Mouse (Mus musculus) adrenal gland, postnatal 0 days (tissue): ENCODE data around the gene Abhd14a. TPM values are rescaled to one million over a fixed set of nuclear protein-coding genes. Genes with fewer than 3 reads are reported as not detected.

Source experiments
- polyA plus RNA-seq: library from polyadenylated mRNA; unstranded; fragments of >200 nt; fragmentation: Nextera tagmentation; extraction: Ambion mirVana; gene quantifications from 2 replicates; pipeline ENCODE4 v1.2.1, GENCODE M21; 2015

The Abhd14a gene
- polyA plus RNA-seq, result 38.1 and 42.1 TPM in 2 replicates

GRCm38 (mm10) chr9:106447348-106447747, at the start of gene Abhd14a, which contains the start of gene Abhd14b:
Abhd14a (minus strand) TSS chr9:106447678.
Abhd14b (plus strand) TSS chr9:106447459.

GRCm38 (mm10) chr9:106476924-106477484, 29.5 kb upstream of the Abhd14a start, which contains the start of gene Parp3:
Parp3 (minus strand) TSS chr9:106476949.

GRCm38 (mm10) chr9:106475663-106476001, 28.2 kb upstream of the Abhd14a start, which contains the start of gene Rrp9:
Rrp9 (plus strand) TSS chr9:106475963.

GRCm38 (mm10) chr9:106465571-106466200, 18.2 kb upstream of the Abhd14a start, which contains the start of gene Gpr62:
Gpr62 (minus strand) TSS chr9:106465938.

GRCm38 (mm10) chr9:106453271-106454070, 6.0 kb upstream of the Abhd14a start, which contains the start of gene Pcbp4:
Pcbp4 (plus strand) TSS chr9:106453291.

GRCm38 (mm10) chr9:106429221-106430014, 18.1 kb downstream of the Abhd14a start, which contains the start of gene Rpl29:
Rpl29 (plus strand) TSS chr9:106429454.

Other genes with a start within 250 kb of the Abhd14a start
- gene Ppm1m, start 247.9 kb downstream of the Abhd14a start, polyA plus RNA-seq, result 43.4 and 71.4 TPM in 2 replicates
- 66.2 and 92.1 TPM in 2 replicates for gene Twf2, start 244.6 kb downstream of the Abhd14a start, polyA plus RNA-seq
- gene Tlr9, start 225.1 kb downstream of the Abhd14a start, polyA plus RNA-seq, result 0.03 and 0.14 TPM in 2 replicates
- gene Alas1, start 199.0 kb downstream of the Abhd14a start, polyA plus RNA-seq, result 145 and 416 TPM in 2 replicates
- gene Poc1a, start 166.6 kb downstream of the Abhd14a start, polyA plus RNA-seq, result 7.5 and 13.4 TPM in 2 replicates
- gene Dusp7, start 79.0 kb downstream of the Abhd14a start, polyA plus RNA-seq, result 7.9 and 12.0 TPM in 2 replicates
- 778 and 779 TPM in 2 replicates for gene Rpl29, start 18.2 kb downstream of the Abhd14a start, polyA plus RNA-seq
- 23.8 and 25.2 TPM in 2 replicates for gene Acy1, start 9.4 kb downstream of the Abhd14a start, polyA plus RNA-seq
- 19.9 and 31.6 TPM in 2 replicates for gene Abhd14b, start 219 bp downstream of the Abhd14a start, polyA plus RNA-seq
- gene Pcbp4, start 5.6 kb upstream of the Abhd14a start, polyA plus RNA-seq, result 45.2 and 66.2 TPM in 2 replicates
- 0.81 and 1.2 TPM in 2 replicates for gene Gpr62, start 18.3 kb upstream of the Abhd14a start, polyA plus RNA-seq
- gene Rrp9, start 28.3 kb upstream of the Abhd14a start, polyA plus RNA-seq, result 23.9 and 29.5 TPM in 2 replicates
- 12.7 and 13.4 TPM in 2 replicates for gene Parp3, start 29.3 kb upstream of the Abhd14a start, polyA plus RNA-seq
- not detected in 2 replicates for gene Iqcf1, start 52.3 kb upstream of the Abhd14a start, polyA plus RNA-seq
- gene Iqcf5, start 66.9 kb upstream of the Abhd14a start, polyA plus RNA-seq, result not detected in 2 replicates
- gene Iqcf3, start 114.0 kb upstream of the Abhd14a start, polyA plus RNA-seq, result not detected in 2 replicates
- gene Iqcf4, start 123.3 kb upstream of the Abhd14a start, polyA plus RNA-seq, result not detected in 2 replicates
- not detected in 2 replicates for gene Iqcf6, start 178.9 kb upstream of the Abhd14a start, polyA plus RNA-seq
- not detected in 2 replicates for gene Grm2, start 208.4 kb upstream of the Abhd14a start, polyA plus RNA-seq
- gene Tex264, start 238.2 kb upstream of the Abhd14a start, polyA plus RNA-seq, result 85.4 and 117 TPM in 2 replicates